Comparison of ENCODE assay signal across 17 mouse cellular contexts in the genomic region with DNA sequence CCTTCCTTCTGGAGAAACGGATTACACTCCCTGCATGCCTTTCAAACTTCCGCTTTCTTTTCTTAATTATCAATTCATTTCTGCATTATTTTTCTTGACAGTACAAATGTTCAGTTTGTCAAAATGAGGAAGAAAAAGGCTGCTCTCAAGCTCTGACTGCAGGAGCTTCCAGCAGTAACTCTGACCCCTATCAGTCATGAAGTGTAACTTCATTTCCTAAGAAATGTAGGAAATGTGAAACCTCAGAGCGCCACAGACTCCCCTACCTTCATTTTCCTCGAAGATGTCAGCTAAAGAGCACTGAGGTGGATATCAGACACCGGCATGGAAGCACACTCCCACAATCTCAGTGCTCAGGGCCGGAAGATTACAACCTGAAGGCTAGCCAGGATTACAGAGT. TPM values are rescaled to one million over a fixed set of nuclear protein-coding genes. Genes with fewer than 3 reads are reported as not detected.
A peak's percentile ranks its signal among the peaks of the same experiment; 100 is the strongest.
DNase-seq lines count a peak whose midpoint lies in the region; ATAC-seq and TF ChIP-seq lines count a peak whose summit lies in the region.
"Had no signal": no experiment of that assay in that cellular context is flagged by ENCODE, and none has a peak within 500 bp of the region (broad histone marks: within the 10 kb centered on the region; RNA-seq: fewer than 3 reads in every experiment).

No protein-coding gene starts in this region.

- no peaks in the 10 kb centered on the region for H3K4me1 ChIP-seq in heart, embryonic 11.5 days (ENCODE audit: control insufficient read depth, insufficient read depth, low read length)
- H3K4me1 ChIP-seq in MEL (ENCODE audit: control insufficient read depth in 1 of 2, insufficient read depth in 2 of 2, low read length in 2 of 2) = no peaks in the 10 kb centered on the region
- H3K4me1 ChIP-seq: embryonic facial prominence, embryonic 12.5 days had no signal

- TF ChIP-seq RAD21 in MEL (IDR thresholded peaks at IDR 0.05; ENCODE audit: low read depth, low read length) = peak; percentile 5; the same call in 1 of the 2 replicates

- 75% methylated on average over 6 of the region's 6 CpGs for WGBS in heart, embryonic 11.5 days (ENCODE audit: insufficient replicate concordance)

- peaks cover 12% of the 10 kb centered on the region for H3K36me3 ChIP-seq in heart, embryonic 11.5 days (ENCODE audit: control insufficient read depth, insufficient read depth, low read length)
- H3K36me3 ChIP-seq in MEL (ENCODE audit: control insufficient read depth in 1 of 2, insufficient read depth in 2 of 2, low read length in 2 of 2) = peaks cover 0 to 17% of the 10 kb centered on the region in 2 experiments; a peak in 3 of 4 replicates

- no peak for TF ChIP-seq POLR2A in MEL (IDR thresholded peaks at IDR 0.05; ENCODE audit: control insufficient read depth in 1 of 2, insufficient read depth in 1 of 2, low read depth in 1 of 2, low read length in 2 of 2, poor library complexity in 1 of 2)

- no peaks in the 10 kb centered on the region for H3K27me3 ChIP-seq in heart, embryonic 11.5 days (ENCODE audit: control insufficient read depth, insufficient read depth, low read length)
- no peaks in the 10 kb centered on the region for H3K27me3 ChIP-seq in MEL (ENCODE audit: control insufficient read depth in 1 of 2, insufficient read depth in 2 of 2, low read length in 2 of 2)
- H3K27me3 ChIP-seq: embryonic facial prominence, embryonic 12.5 days had no signal

- H3K9ac ChIP-seq in heart, embryonic 11.5 days (ENCODE audit: low read depth, low read length) = no peak overlapping the region
- no peak overlapping the region for H3K9ac ChIP-seq in MEL (ENCODE audit: control insufficient read depth, low read depth, low read length, poor library complexity, severe bottlenecking)
- H3K9ac ChIP-seq: embryonic facial prominence, embryonic 12.5 days had no signal

- TF ChIP-seq CTCF in layer of hippocampus, adult 2 months (conservative IDR thresholded peaks at IDR 0.05) = peak; percentile 72
- peak in 1 of 3 experiments; percentile 37; a peak in 2 of 6 replicates for TF ChIP-seq CTCF in MEL (IDR thresholded peaks at IDR 0.05 in 2 of 3, conservative IDR thresholded peaks at IDR 0.05 in 1 of 3; ENCODE audit: control insufficient read depth in 1 of 3, insufficient read depth in 1 of 3, low read depth in 2 of 3, low read length in 3 of 3, poor library complexity in 1 of 3, severe bottlenecking in 1 of 3)

- DNase-seq in heart, adult 8-10 months (ENCODE audit: low spot score) = peak; percentile 3
- no peak for DNase-seq in layer of hippocampus, adult 2 months (ENCODE audit: low spot score in 2 of 2)
- DNase-seq in layer of hippocampus, adult 9-11 months = no peak
- peak; percentile 34 for DNase-seq in MEL (ENCODE audit: low read depth, low spot score)
- DNase-seq: adrenal gland, postnatal 14 days; cerebellum, adult 18-20 months; cerebellum, postnatal 36 days; gastrocnemius, postnatal 10 days; layer of hippocampus, postnatal 36 days; left cerebral cortex, postnatal 4 days had no signal

- H3K79me2 ChIP-seq in MEL (ENCODE audit: control insufficient read depth, insufficient read depth, low read length, poor library complexity) = no peaks in the 10 kb centered on the region; the same call in 1 of the 2 replicates

- no peak for TF ChIP-seq EP300 in MEL (IDR thresholded peaks at IDR 0.05; ENCODE audit: low read depth in 1 of 2, low read length in 2 of 2)

- no peak overlapping the region for H3K4me3 ChIP-seq in heart, embryonic 11.5 days (ENCODE audit: low read depth, low read length)
- H3K4me3 ChIP-seq in layer of hippocampus, adult 2 months = no peak overlapping the region
- H3K4me3 ChIP-seq in MEL (ENCODE audit: control insufficient read depth in 1 of 2, insufficient read depth in 1 of 2, low read depth in 2 of 2, low read length in 2 of 2) = no peak overlapping the region
- H3K4me3 ChIP-seq: embryonic facial prominence, embryonic 12.5 days had no signal

- H3K4me2 ChIP-seq in heart, embryonic 11.5 days = no peak overlapping the region
- H3K4me2 ChIP-seq: embryonic facial prominence, embryonic 12.5 days had no signal

- ATAC-seq in heart, embryonic 11.5 days (replicated peaks; ENCODE audit: insufficient number of reproducible peaks, low FRiP score, low TSS enrichment) = no peak
- ATAC-seq in hematopoietic stem cell, adult 5-6 weeks (replicated peaks in 1 of 2; ENCODE audit: insufficient read depth in 1 of 2, low FRiP score in 2 of 2, low TSS enrichment in 1 of 2, low read depth in 1 of 2, poor library complexity in 2 of 2, severe bottlenecking in 2 of 2) = peak; percentile 50 to 66; a peak in 2 of 4 replicates
- no peak for ATAC-seq in cerebellum, adult (ENCODE audit: insufficient number of reproducible peaks, low FRiP score, low TSS enrichment)
- ATAC-seq: CD4-positive, CD25-positive, alpha-beta regulatory T cell, adult 4 months; forebrain, embryonic 16.5 days had no signal

- no peak overlapping the region for H3K27ac ChIP-seq in heart, embryonic 11.5 days (ENCODE audit: low read depth, low read length)
- H3K27ac ChIP-seq in layer of hippocampus, adult 2 months = no peak overlapping the region
- H3K27ac ChIP-seq in MEL (ENCODE audit: control insufficient read depth, low read depth, low read length) = no peak overlapping the region
- H3K27ac ChIP-seq: embryonic facial prominence, embryonic 12.5 days had no signal

- H3K9me3 ChIP-seq in heart, embryonic 11.5 days (replicated peaks; ENCODE audit: control insufficient read depth, low read length) = no peaks in the 10 kb centered on the region
- H3K9me3 ChIP-seq in MEL (replicated peaks; ENCODE audit: insufficient read depth, low read length) = no peaks in the 10 kb centered on the region
- H3K9me3 ChIP-seq: embryonic facial prominence, embryonic 12.5 days; G1E had no signal

TF ChIP-seq in MEL, 35 proteins besides CTCF, POLR2A, EP300 and RAD21:
- TF ChIP-seq SMC3 (IDR thresholded peaks at IDR 0.05; ENCODE audit: low read depth, low read length) (peak; percentile 23; the same call in 1 of the 2 replicates), KAT2A (conservative IDR thresholded peaks at IDR 0.05; ENCODE audit: low read depth, low read length) (no peak)
TF ChIP-seq in MEL: peak in this region for 1.

RNA-seq across cellular contexts. Expression of a gene that starts 30.8 kb away (rescaled TPM):
- 1 to 10 TPM; 1.3 to 1.6 (median 1.5) TPM for total RNA-seq in heart, adult 8-10 months (2022)
- polyA plus RNA-seq in heart, embryonic 11.5 days (2014; fragmentation: Nextera tagmentation; extraction: Ambion mirVana) = 5.2 and 5.3 TPM in 2 replicates
- 1 to 10 TPM; 3.2 to 4.1 TPM for total RNA-seq in layer of hippocampus, adult 2 months (2021)
- total RNA-seq in MEL (2012; rRNA removed) = 11.7 and 13.9 TPM in 2 replicates
- polyA plus RNA-seq in MEL (2012; ENCODE audit: insufficient read depth in 1 of 2, insufficient read length in 2 of 2, low read depth in 1 of 2, low replicate concordance in 2 of 2, missing spikeins in 1 of 2) = 10 to 100 TPM in 1 of 2 experiments, not detected in 1; 14.1 TPM
- 19.8 and 20.1 TPM in 2 replicates for total RNA-seq in hematopoietic stem cell, adult 5-6 weeks (2017)

Comparison
In these comparisons a context has a peak if more than half of its experiments do, and no peak if none do; other contexts are left out.
1. DNase-seq: peak in heart, adult 8-10 months (single experiment) and MEL (single experiment); none in layer of hippocampus, adult 2 months (0 of 2) and layer of hippocampus, adult 9-11 months (single experiment).
2. ATAC-seq: peak in hematopoietic stem cell, adult 5-6 weeks (2 of 2); none in heart, embryonic 11.5 days (single experiment) and cerebellum, adult (single experiment).